Mouse (Mus musculus): ENCODE measurements around the gene Crtac1. TPM values are rescaled to one million over a fixed set of nuclear protein-coding genes. Genes with fewer than 3 reads are reported as not detected.

Gene Crtac1
- total RNA-seq, 2 experiments from 2014 or later: 83.8 to 104 TPM

- no peak overlapping the region for H3K4me3 ChIP-seq
- peak overlapping the region; percentile 81 for H3K27ac ChIP-seq
- peak; percentile 52 to 53 for DNase-seq (ENCODE audit: low spot score in 2 of 2)
- no peak for TF ChIP-seq CTCF (conservative IDR thresholded peaks at IDR 0.05)
These were observed 27.2 kb downstream of the Crtac1 start for GRCm38 (mm10) chr19:42404364-42404763.

- Histone ChIP-seq H3K4me3 (no peak overlapping the region), H3K27ac (peak overlapping the region; percentile 28; the same call in 1 of the 2 replicates)
- peak in 1 of 2 experiments; percentile 38 for DNase-seq (ENCODE audit: low spot score in 2 of 2)
- TF ChIP-seq CTCF (conservative IDR thresholded peaks at IDR 0.05): no peak
These were observed 31.6 kb downstream of the Crtac1 start for GRCm38 (mm10) chr19:42399974-42400373.

DNA sequence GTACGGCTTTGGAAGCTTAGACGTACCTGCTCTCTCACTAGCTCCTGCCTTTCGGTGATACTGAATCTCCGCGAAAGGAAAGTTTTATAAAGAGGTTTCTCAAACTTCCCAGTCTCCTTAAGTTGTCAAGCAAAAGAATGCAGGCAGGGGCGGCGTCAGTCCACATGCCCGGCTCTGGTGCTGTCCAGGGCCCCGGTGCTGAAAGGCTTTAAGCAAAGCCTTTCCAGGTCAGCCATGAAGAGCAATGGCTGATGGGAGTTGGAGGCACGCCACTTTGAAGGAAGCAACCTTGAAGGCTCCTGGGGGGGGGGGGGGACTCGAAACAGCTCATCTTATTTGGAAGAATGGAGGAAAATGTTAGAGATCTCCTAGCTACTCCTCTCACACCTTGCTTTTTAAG, 34.3 kb downstream of the Crtac1 start:
- no peak overlapping the region for H3K27ac ChIP-seq
- DNase-seq (ENCODE audit: low spot score in 2 of 2): no peak
- no peak for TF ChIP-seq CTCF (conservative IDR thresholded peaks at IDR 0.05)
- no peak overlapping the region for H3K4me3 ChIP-seq

GRCm38 (mm10) chr19:42394848-42395534, 36.6 kb downstream of the Crtac1 start:
- Histone ChIP-seq H3K27ac (peak overlapping the region; percentile 64; the same call in 1 of the 2 replicates), H3K4me3 (no peak overlapping the region)
- TF ChIP-seq CTCF (conservative IDR thresholded peaks at IDR 0.05): no peak
- no peak for DNase-seq (ENCODE audit: low spot score in 2 of 2)

DNA sequence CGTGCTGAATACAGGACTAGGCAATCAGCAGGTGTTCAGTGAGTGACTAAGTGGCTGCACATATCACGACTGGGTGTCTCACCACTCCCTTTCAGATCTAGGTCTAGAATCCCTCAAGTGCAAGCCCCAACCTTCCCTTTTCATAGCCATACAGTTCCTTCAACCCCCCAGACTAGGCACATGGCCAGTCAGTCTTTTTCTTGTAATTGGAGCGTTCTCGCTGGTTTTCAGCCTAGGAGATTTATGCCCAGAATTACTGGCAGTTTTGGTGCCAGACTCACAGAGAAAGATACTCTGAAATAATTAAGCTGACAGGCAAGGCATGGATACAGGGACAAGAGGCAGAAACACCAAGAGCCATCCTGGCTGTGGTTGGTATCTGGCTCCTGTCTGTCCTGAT, 37.7 kb downstream of the Crtac1 start:
- Histone ChIP-seq H3K4me3 (no peak overlapping the region), H3K27ac (peak overlapping the region; percentile 75)
- DNase-seq (ENCODE audit: low spot score in 2 of 2): peak in 1 of 2 experiments; percentile 52
- TF ChIP-seq CTCF (conservative IDR thresholded peaks at IDR 0.05): no peak

DNA sequence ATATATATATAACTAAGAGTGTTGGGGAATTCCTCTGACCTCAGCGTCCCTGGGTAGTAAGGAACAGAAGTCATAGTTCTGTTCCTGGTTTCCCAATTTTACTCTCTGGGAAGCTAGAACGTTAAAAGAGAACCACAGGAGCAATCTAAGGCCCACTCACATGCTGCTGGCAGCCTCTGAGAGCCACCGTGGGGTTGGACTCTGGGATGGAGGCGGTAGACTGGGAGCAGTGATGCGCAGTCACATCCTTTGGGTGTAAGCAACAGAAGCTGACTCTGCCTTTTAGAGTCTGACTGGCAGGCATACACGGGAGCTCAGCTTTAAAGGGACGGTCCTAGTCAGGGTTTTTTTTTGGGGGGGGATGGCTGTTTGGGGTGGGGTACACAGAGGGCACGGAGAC, 39.5 kb downstream of the Crtac1 start:
- DNase-seq (ENCODE audit: low spot score in 2 of 2): no peak
- no peak for TF ChIP-seq CTCF (conservative IDR thresholded peaks at IDR 0.05)
- H3K4me3 ChIP-seq: no peak overlapping the region
- H3K27ac ChIP-seq: no peak overlapping the region

- TF ChIP-seq CTCF (conservative IDR thresholded peaks at IDR 0.05): no peak
These were observed 42.0 kb downstream of the Crtac1 start for GRCm38 (mm10) chr19:42389574-42389973.

DNA sequence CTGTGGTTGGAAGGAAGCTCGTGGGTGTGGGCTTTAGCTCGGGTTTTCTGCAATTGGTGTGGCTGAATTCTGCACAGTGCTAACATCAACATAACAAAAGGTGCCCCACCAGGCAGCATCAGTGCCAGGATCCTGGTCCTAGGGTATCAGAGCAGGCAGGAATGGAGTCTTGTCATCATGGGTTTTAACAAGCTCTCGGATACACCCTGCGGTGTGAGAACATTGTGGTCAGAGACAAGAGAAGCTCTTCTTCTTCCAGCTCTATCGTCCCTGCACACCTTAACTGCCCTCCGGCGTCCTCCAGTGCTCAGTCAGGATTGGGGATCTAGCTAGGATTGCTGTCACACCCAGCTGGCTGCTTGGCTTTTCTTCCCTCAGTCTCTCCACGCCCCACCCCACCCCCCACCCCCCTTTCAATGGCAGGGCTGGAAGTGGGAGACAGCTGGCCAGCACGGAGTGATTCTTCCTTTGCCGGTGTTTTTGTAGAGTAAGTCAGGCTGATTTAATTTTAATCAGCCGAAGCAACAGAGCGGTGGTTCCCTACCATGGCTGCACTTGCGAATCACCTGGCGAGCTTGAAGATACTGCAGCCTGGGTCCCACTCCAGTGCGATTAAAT, 46.5 kb downstream of the Crtac1 start:
- no peak overlapping the region for H3K4me3 ChIP-seq
- H3K27ac ChIP-seq: no peak overlapping the region
- TF ChIP-seq CTCF (conservative IDR thresholded peaks at IDR 0.05): no peak
- no peak for DNase-seq (ENCODE audit: low spot score in 2 of 2)

More at GRCm38 (mm10) chr19:42389574-42389973, 42.0 kb downstream of the Crtac1 start:
- no peak overlapping the region for H3K4me3 ChIP-seq
- H3K27ac ChIP-seq: peak overlapping the region; percentile 87
- DNase-seq (ENCODE audit: low spot score in 2 of 2): peak; percentile 55 to 58

- DNase-seq (ENCODE audit: low spot score in 2 of 2): no peak
- TF ChIP-seq CTCF (conservative IDR thresholded peaks at IDR 0.05): no peak
- Histone ChIP-seq H3K27ac (peak overlapping the region; percentile 79), H3K4me3 (peak overlapping the region; percentile 26; the same call in 1 of the 2 replicates)
These were observed 50.6 kb downstream of the Crtac1 start for GRCm38 (mm10) chr19:42380981-42381373.

DNA sequence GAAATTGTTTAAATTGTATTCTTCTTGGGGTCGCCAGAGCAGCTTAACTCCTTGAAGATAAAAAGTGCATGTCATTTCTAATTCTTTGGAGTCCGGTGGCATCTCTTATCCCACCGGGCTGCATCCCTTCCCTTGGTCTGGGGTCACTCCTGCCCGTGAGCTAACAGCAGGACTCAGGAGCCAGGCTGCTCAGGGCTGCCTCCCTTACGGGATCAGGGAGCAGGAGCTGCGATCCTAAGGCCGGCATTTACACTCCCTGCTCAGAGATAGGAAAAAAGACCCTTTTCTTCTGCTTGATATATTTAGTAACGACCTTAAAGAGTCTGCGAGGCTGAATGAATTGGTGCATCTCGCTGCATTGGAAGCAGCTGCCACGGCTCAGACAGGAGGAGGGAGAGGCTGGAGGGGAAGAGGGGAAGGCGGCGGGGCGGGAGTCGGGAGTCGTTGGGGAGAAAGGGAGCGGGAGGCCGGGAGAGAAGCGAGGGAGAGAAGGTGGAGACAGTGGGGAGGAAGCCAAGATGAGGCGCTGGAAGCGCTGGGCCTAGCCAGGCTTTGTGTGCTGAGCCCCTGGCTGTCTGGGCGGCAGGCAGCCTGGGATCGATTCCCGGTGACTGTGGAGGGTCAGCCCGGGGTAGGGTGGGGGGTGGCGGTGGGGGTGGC, 51.1 kb downstream of the Crtac1 start:
- H3K4me3 ChIP-seq: peak overlapping the region; percentile 26; the same call in 1 of the 2 replicates
- no peak for TF ChIP-seq CTCF (conservative IDR thresholded peaks at IDR 0.05)
- peak overlapping the region; percentile 79 for H3K27ac ChIP-seq
- peak; percentile 43 for DNase-seq (ENCODE audit: low spot score in 2 of 2)

DNA sequence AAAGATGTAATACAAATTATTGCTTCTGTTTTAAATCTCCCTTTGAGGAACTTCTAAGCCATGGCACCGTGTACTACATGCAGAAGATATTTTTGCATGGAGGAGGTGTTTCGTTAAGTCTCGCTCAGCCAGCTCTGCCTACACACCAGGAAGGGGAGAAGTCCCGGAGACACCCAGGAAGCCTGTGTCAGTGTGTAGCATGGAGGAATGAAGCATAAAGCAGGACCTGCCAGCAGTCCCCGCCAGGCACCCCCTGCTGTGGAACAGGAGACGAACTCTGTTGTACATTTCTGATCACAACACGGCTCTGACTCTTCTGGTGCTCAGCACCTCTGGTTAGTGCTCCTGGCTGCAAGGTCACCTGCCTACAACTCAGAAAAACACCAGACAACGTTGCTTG, 51.8 kb downstream of the Crtac1 start:
- TF ChIP-seq CTCF (conservative IDR thresholded peaks at IDR 0.05): no peak
- no peak overlapping the region for H3K4me3 ChIP-seq
- H3K27ac ChIP-seq: peak overlapping the region; percentile 79
- DNase-seq (ENCODE audit: low spot score in 2 of 2): peak in 1 of 2 experiments; percentile 53

GRCm38 (mm10) chr19:42377206-42377605, 54.4 kb downstream of the Crtac1 start:
- no peak for DNase-seq (ENCODE audit: low spot score in 2 of 2)
- H3K27ac ChIP-seq: no peak overlapping the region
- TF ChIP-seq CTCF (conservative IDR thresholded peaks at IDR 0.05): no peak

GRCm38 (mm10) chr19:42363551-42363950, 68.0 kb downstream of the Crtac1 start:
- no peak for DNase-seq (ENCODE audit: low spot score in 2 of 2)
- no peak overlapping the region for H3K4me3 ChIP-seq
- no peak for TF ChIP-seq CTCF (conservative IDR thresholded peaks at IDR 0.05)
- peak overlapping the region; percentile 83 for H3K27ac ChIP-seq

More at GRCm38 (mm10) chr19:42377206-42377605, 54.4 kb downstream of the Crtac1 start:
- H3K4me3 ChIP-seq: no peak overlapping the region
